Mouse (Mus musculus): Measurements from ENCODE around the gene Psmb8. TPM values are rescaled to one million over a fixed set of nuclear protein-coding genes. Genes with fewer than 3 reads are reported as not detected.
A peak's percentile ranks its signal among the peaks of the same experiment; 100 is the strongest.

The Psmb8 gene
- total RNA-seq (2021): 10 to 100 TPM; 19.5 to 34.4 TPM
- long read RNA-seq, experiment 1, transcript Psmb8-201 (6 exons, 1,628 nt): major isoform, 28 of 74 reads
- long read RNA-seq, experiment 1, partial matches to known transcripts: 3 of 74 reads
- long read RNA-seq, experiment 1, other reads (novel, unspliced or antisense): 43 of 74 reads
- long read RNA-seq, experiment 2, transcript Psmb8-201 (6 exons, 1,628 nt): major isoform, 12 of 44 reads
- long read RNA-seq, experiment 2, partial matches to known transcripts: 0 of 44 reads
- long read RNA-seq, experiment 2, other reads (novel, unspliced or antisense): 32 of 44 reads

- peak; percentile 95 to 97 for DNase-seq
Measured at GRCm38 (mm10) chr17:34196941-34197894, at the start of gene Psmb8. Gene Psmb8, plus strand, starts transcription at chr17:34197721.

DNA sequence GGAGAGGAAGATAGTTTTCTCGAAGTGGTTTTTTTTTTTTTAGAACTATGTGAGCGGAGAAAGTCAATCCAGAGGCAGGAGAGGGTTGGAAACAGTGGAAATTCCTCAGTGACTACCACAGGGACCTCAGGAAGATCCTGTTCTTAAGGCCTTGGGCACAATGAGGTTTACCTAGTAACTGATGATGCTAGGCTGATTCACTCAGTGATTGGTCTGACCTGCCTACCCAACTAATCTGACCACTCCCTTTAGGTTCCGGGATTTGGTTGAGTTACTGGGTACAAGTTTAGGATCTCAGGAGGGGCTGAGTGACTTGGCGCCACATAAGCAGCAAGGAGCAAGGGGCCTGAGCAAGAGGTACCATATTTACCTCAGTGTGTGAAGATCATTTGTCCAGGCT, 44.6 kb upstream of the Psmb8 start, which contains the start of gene H2-DMb1:
Gene H2-DMb1, plus strand, starts transcription at position 150 of the 400 bp plus-strand sequence.
- DNase-seq: peak; percentile 65 to 78

GRCm38 (mm10) chr17:34155534-34155933, 42.0 kb upstream of the Psmb8 start:
- no peak for DNase-seq

DNA sequence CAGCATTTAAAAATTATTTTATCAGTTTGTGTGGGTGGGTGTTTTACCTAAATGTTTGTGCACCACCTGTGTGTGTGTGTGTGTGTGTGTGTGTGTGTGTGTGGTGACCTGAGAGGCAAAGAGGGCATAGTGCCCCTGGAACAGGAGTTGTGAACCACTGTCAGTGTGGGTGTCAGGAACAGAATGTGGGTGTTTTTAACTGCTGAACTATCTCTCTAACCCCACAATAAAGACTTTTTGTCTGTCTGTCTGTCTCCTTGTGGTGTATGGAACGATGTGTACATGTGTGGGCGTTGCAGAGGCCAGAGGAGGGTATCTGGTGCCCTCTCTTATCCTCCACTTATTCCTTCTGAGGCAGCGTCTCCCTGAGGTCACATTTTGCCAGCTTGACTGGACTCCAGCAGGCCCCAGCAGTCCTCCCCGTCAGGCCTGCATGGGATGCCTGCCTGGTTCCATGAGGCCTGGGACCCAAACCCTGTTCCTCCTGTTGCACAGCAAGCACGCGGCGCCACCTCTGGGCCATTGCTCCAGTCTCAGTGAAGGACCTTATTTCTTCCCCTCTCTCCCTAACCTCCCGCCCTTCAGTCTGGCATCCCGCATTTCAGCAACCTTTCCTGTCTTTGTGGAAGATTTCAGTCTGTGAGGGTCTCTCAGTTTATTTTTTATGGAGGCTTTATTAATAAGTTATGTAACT, 33.2 kb upstream of the Psmb8 start:
- DNase-seq: no peak

GRCm38 (mm10) chr17:34165033-34165730, 32.3 kb upstream of the Psmb8 start:
- no peak for DNase-seq

- peak; percentile 47 to 57 for DNase-seq
Measured at GRCm38 (mm10) chr17:34169279-34169678, 28.2 kb upstream of the Psmb8 start.

DNA sequence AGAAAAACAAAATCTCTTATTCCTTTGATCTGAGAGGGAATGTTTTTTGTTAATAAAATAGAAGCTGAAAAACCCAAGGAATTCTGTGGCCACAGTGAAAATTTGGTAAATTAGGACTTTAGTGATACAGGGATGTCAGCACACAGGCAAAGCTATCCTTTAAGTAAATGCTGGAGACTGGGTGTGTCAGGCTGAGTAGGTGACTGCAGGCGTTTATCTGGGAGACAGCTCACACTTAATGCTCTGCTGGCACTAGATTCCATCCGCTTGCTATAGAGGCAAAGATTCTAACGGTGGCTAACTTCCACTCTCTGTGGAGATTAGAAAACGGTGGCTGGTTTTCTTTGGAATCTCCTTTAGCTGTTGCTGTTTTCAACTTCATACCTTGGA, 27.0 kb upstream of the Psmb8 start:
- no peak for DNase-seq

- peak; percentile 76 to 94 for DNase-seq
Measured at GRCm38 (mm10) chr17:34170877-34171498, 26.5 kb upstream of the Psmb8 start.

GRCm38 (mm10) chr17:34172528-34172927, 25.0 kb upstream of the Psmb8 start:
- DNase-seq: no peak

DNA sequence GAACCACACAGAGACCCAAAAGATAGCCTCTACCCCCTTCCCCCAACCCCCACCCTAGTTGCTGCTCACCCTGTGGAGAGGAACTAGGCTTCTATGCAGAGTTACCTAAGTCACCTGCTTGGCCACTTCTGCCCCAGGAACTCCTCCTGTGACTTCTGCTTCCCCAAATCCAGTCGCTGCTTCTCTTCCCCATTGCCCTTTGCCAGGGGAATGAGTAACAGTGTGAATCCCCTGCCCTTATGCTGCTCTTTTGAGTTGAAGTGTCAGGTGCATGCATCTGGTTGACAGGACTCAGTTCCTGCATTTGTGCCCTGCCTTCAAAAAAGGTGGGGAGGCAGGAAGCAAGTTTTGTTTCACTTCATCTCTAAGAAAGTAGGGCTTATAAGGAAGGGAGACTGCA, 23.4 kb upstream of the Psmb8 start:
- no peak for DNase-seq

DNA sequence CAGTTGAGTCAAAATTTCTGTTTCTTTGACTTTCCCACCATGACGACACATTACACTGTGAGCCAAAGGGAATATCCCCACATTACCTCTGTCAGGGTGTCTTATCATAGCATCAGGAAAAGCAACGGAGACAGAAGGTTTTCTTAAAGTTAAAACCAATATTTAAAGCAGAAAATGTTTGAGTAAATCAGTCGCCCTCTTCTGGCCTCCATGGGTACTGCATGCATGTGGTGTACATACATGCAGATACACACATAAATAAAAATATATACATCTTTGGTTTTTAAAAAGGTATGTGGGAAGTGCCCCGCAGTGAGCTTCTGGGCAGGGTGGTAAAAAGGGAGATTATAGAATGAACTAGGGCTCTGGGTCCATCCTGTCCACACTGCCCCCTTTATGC, 20.3 kb upstream of the Psmb8 start:
- no peak for DNase-seq

- no peak for DNase-seq
Measured at GRCm38 (mm10) chr17:34179019-34179418, 18.5 kb upstream of the Psmb8 start.

DNA sequence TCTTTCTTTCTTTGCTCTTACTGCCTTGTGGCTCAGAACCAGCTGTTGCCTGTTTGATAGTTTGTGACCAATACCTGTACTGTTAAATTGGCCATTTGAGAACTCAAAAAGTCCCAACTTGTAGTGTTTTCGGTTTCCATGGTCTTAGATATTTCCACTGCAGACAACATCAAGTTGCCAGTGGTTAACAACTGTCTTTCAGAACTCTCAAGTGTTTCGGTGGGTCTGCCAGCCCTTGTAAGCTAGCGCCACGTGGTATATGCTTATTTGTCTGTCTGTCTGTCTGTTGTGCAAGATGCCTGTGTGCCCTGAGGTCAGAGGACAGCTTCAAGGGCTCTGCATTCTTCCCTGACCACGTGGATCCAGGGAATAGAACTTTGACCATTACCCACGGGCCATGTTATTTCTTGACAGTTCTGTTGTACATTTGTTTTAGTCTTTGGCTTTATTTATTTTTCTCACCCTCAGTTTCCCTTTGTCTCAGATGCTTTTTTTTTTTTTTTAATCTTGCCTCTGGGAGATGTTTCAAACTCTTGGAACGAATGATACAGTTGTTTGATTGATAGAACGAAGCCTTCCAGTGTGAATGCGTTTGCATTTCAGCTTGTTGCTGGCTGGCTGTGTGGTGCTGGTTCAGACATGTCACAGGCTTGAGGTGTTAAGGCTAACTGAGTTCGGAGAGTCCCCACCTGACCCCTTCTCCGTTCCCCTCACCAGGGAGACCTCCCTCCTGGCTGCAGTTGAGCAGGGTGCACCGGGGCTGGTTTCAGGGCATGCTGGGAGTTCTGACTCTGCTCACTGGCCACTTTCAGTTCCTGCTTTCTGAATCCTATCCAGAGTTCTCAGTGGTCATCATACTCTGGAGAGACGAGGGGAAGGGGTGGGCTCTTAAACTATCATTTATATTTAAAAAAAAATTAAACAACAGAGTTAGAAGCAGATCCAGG, 17.3 kb upstream of the Psmb8 start:
- no peak for DNase-seq

DNA sequence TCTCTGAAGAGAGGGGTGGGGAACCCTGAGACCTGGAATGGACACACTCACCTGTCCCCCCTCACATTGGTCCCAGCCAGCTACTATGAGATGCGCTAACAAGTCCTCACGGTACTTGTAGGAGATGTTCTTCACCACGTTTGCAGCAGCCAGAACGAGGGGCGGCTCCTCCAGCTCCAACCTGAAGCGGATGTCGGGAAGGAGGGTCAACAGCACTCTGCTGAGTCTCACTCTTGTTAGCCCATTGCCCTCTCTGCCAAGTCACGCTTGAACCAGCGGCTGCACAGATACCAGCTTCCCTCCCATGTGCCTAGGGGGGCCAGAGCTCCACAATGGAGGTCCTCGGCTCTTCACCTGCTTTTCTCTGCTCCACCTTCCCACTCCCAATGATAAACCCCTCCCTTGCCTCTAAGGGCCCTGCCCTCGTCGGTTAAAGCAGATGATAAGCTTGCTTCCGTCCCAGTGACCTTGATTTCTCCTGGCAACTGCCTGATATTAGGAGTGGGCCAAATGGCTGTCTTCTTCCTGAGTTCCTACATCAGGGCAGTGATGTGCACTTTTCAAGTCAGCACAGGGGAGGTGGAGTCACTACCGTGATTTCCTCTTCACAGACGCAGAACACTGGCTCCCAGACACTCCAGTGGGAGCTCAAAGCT, 13.8 kb upstream of the Psmb8 start:
- DNase-seq: no peak

- no peak for DNase-seq
Measured at GRCm38 (mm10) chr17:34185526-34185925, 12.0 kb upstream of the Psmb8 start.

DNA sequence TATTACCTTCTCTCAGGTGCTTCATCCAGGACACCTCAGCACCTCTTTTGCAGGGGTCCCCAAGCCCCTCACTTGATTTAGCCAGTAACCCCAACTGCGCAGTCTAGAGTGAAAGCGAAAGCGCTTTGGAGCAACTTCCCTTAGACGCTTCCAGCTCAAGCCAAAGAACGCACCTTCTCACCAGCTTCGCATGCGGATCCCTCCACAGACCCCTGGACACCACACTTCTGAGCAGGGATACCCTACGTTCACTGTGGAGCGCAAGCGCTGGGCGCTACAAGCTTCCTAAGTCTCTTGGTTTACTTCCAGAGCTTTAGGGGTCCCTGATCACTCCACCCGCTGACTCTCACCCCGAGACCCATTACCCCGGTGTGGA, 10.6 kb upstream of the Psmb8 start:
- DNase-seq: peak in 1 of 2 experiments; percentile 59

GRCm38 (mm10) chr17:34187261-34187916, 10.1 kb upstream of the Psmb8 start, which contains the start of the genes Tap1 and Psmb9:
Gene Tap1, plus strand, starts transcription at chr17:34187553.
Gene Psmb9, minus strand, starts transcription at chr17:34187764.
- DNase-seq: peak; percentile 98 to 99

DNA sequence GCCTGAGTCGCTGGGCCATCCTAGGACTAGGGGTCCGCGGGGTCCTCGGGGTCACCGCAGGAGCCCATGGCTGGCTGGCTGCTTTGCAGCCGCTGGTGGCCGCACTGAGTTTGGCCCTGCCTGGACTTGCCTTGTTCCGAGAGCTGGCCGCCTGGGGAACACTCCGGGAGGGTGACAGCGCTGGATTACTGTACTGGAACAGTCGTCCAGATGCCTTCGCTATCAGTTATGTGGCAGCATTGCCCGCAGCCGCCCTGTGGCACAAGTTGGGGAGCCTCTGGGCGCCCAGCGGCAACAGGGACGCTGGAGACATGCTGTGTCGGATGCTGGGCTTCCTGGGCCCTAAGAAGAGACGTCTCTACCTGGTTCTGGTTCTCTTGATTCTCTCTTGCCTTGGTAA, 9.5 kb upstream of the Psmb8 start:
- peak; percentile 58 to 64 for DNase-seq

DNA sequence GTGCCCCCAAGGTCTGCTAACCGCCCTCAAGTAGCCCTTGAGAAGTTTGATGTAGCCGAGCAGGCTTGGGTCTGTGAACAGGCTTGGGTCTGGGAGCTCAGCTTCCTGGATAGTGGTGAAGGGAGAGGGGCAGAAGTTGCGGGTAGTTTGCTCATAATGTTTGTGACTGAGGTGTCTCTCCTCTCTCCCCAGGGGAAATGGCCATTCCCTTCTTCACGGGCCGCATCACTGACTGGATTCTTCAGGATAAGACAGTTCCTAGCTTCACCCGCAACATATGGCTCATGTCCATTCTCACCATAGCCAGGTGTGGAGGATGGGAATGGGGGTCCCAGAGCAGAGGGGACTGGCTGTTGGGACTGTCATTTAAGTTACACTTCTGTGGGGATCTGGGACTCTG, 8.5 kb upstream of the Psmb8 start:
- no peak for DNase-seq
